Mouse (Mus musculus) bone marrow, adult 2 months (tissue): ENCODE data around the gene Cd300e.

Experiments used
- CTCF ChIP-seq: fragments of 200-500 bp; IDR thresholded peaks from 2 replicates; pipeline ENCODE4 v1.5.1; 2011; ENCODE audit warnings: low read length, control low read depth; ENCODE audit not compliant: control insufficient read depth, insufficient read depth
- POLR2A ChIP-seq: fragments of 200-500 bp; IDR thresholded peaks from 2 replicates; pipeline ENCODE4 v1.6.1; 2011; ENCODE audit warnings: low read depth, mild to moderate bottlenecking, control low read depth, low read length, borderline replicate concordance; ENCODE audit not compliant: control insufficient read depth

DNA sequence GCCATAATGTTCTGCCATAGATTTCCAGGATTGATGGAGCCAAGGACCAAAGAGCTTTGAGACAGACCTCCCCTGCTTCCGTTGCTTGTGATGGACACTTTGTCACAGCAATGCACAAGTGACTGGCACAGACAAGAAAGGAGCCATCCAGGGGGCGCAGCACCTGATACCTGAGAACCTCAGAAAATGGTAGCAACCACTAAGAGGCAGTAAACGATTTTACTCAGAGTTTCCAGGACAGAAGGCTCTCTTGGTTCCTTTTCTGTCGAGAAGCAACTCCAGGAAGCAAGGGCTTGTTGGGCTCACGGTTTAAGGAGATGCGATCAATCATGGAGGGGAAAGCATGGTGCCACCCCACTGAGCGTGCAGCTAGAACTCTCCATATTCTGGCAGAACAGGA, 24.2 kb upstream of the Cd300e start:
- TF ChIP-seq POLR2A (no peak), CTCF (no peak)
